Mouse (Mus musculus): Measurements from ENCODE around the gene Dok3. TPM values are rescaled to one million over a fixed set of nuclear protein-coding genes. Genes with fewer than 3 reads are reported as not detected.

The Dok3 gene
- 100 to 1,000 TPM; 249 to 258 TPM for total RNA-seq (2023)

GRCm38 (mm10) chr13:55529198-55529915 is at the start of gene Dok3:
Dok3 (minus strand) TSS chr13:55529296.

DNA sequence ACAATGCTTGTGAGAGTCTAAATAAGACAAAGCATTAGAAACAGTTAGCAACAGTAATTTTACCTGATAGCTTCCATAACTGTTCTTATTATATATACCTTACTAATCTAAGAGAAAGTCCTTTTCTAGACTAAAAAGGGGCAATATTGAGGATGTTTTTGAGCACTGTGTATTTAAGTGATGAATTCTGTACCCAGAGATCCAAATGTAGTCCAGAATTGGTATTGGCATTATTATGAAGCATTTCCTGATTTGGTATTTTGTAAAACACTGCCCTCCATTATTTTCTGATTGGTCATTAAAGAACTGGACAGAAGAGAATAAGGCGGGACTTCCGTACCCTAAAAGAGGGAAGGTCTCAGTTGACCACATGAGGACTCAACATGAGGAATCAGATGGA is 44.3 kb upstream of the Dok3 start, which contains the start of gene Tmed9:
Gene Tmed9 (plus strand): TSS at position 301 of the 400 bp plus-strand sequence.

GRCm38 (mm10) chr13:55571027-55571751 is 42.1 kb upstream of the Dok3 start, which contains the start of gene Fam193b:
Fam193b (minus strand) TSS chr13:55571120.

DNA sequence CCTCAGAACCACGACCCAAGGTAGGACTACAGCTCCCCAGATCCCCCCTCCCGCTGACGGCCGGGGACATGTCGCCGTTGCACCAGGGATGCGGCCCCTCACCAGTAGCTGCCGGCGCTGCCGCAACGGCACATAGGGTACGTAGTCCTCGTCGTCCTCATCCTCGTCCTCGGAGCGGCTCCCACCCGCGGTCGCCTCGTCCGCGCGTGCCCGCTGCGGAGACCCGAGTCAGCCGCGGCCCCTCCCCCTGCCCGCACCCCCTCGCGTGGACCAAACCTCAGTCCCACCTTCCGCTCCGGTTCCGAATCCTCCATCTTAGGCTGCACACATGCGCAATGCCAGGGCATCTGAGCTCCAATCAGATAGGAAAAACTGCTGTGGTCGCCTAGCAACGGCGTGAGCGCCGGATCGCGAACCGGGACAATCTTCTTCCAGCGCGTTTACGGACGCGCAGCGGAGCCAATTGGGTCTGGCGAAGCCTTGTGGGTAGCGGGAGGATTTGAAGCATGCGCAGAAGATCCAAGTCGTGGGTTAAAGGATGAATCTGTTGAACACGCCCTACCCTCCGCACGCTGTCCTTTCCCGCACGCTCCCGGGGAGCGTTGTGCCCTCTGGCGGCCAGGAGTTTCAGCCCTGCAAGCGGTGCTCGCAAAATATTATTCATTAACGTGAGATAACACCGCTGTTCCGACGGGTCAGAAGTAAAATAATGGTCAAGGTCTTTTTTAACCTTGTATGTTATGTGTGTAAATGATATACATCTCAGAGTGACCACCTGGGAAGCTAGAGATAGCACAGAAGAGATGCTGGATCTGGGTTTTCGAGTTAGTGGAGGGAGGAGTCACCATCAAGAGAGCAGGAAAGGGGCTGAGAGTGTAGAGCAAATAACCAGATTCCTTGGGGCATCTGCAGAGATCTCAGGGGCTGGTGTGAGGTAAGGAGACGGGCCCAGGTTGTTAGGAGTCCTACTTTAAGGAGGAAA is 7.4 kb upstream of the Dok3 start, which contains the start of gene Ddx41:
Gene Ddx41 (minus strand): TSS at position 465 of the 982 bp plus-strand sequence.

DNA sequence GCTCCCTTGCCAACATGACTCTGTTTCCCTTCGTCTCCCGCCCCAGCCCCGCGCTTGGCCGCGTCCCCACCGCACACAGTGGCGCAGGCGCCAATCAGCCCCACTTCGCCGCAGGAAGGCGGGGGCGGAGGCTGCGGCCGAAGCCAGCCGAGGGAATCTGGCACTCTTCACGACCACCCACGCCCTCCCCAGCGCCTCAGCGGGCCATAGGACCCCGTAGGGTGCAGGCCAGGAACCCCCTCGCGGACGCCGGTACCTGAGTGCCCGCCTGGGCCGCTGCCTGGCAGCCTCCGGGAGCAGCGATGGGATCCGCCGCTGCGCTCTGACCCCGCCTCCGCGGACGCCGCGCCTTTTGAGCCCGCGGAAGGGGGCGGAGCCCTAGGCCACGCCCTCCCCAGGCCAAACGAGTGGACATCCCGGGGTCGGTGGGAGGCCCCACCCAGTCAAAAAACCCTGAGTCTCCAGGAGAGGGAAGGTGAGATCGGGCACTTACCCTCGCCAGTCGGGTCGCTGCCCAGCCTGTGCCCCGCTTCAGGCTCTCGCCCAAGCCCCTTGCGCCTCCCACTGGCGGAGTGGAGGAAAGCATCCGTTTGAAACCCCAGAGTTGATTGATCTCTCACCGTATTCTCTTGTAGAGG is 15.9 kb downstream of the Dok3 start, which contains the start of gene Pdlim7:
Gene Pdlim7 (minus strand): TSS at position 566 of the 638 bp plus-strand sequence.

DNA sequence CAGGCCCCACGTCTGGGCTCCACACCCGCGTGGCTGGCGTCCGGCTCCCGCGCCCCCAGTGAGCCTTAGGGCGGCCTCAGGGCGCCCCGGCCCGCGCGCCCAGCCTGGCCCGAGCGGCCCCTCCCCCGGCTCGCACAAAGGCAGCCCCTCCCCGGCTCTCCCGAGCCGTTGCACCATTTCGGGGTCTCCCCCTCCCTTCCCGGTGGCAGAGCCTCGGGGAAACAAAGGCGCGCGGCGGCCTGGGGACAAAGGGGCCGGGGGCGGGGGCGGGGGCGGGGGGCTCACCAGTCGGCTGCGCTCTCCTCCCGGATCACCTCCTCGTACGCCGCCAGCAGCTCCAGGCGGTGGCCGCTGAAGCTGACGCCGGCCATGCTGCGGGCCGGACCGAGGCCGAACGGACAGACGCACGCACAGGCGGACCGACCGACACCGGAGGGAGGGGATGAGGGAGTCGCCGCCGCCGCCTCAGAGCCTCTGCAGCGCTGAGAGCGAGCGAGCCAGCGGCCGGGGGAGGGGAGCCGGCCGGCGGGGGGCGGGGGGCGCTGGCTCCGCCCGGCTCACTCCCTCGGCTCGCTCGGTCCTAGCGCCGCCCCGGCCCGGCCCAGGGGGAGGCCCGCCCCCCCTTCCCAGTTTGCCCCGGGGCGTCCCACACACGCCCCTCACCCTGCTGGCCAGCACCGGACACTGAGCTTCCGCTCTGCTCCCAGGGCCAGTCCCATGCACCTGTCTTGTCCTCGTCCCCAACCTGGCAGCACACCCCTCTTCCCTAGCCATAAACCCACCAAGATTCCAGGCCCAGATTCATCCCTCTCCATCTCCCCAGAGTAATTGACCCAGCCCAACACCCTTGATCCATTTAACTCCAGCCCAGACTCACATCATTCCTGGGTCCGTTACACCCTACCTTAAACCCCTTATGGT is 41.3 kb downstream of the Dok3 start, which contains the start of gene Dbn1:
Gene Dbn1 (minus strand): TSS at position 534 of the 921 bp plus-strand sequence.

Other genes with a start within 250 kb of the Dok3 start
- 100 to 1,000 TPM; 150 to 169 TPM for gene Prelid1, start 208.8 kb downstream of the Dok3 start, total RNA-seq (2023)
- gene Rab24, start 207.3 kb downstream of the Dok3 start, total RNA-seq (2023) = 10 to 100 TPM; 50.4 to 51.8 TPM
- gene Mxd3, start 199.5 kb downstream of the Dok3 start, total RNA-seq (2023) = under 1 TPM; 0.36 to 0.52 TPM
- gene Lman2, start 166.5 kb downstream of the Dok3 start, total RNA-seq (2023) = 100 to 1,000 TPM; 116 to 125 TPM
- gene Rgs14, start 159.6 kb downstream of the Dok3 start, total RNA-seq (2023) = 10 to 100 TPM; 65.0 to 65.2 TPM
- not detected for gene Slc34a1, start 131.1 kb downstream of the Dok3 start, total RNA-seq (2023)
- not detected for gene Pfn3, start 114.1 kb downstream of the Dok3 start, total RNA-seq (2023)
- not detected for gene F12, start 102.5 kb downstream of the Dok3 start, total RNA-seq (2023)
- 100 to 1,000 TPM; 149 to 155 TPM for gene Grk6, start 84.2 kb downstream of the Dok3 start, total RNA-seq (2023)
- gene Prr7, start 65.0 kb downstream of the Dok3 start, total RNA-seq (2023) = 10 to 100 TPM in 1 of 2 experiments, 1 to 10 TPM in 1; 8.6 to 10.9 TPM
- gene Dbn1, start 41.2 kb downstream of the Dok3 start, total RNA-seq (2023) = 1 to 10 TPM in 1 of 2 experiments, under 1 TPM in 1; 0.71 to 1.3 TPM
- 10 to 100 TPM in 1 of 2 experiments, 1 to 10 TPM in 1; 6.9 to 10.9 TPM for gene Pdlim7, start 15.6 kb downstream of the Dok3 start, total RNA-seq (2023)
- 10 to 100 TPM; 59.0 to 60.2 TPM for gene Ddx41, start 7.4 kb upstream of the Dok3 start, total RNA-seq (2023)
- gene Fam193b, start 41.8 kb upstream of the Dok3 start, total RNA-seq (2023) = 100 to 1,000 TPM in 1 of 2 experiments, 10 to 100 TPM in 1; 90.5 to 104 TPM
- gene Tmed9, start 44.4 kb upstream of the Dok3 start, total RNA-seq (2023) = 10 to 100 TPM; 93.3 to 95.8 TPM
- 10 to 100 TPM; 11.4 to 13.0 TPM for gene B4galt7, start 70.6 kb upstream of the Dok3 start, total RNA-seq (2023)
- gene Caml, start 93.7 kb upstream of the Dok3 start, total RNA-seq (2023) = 10 to 100 TPM; 18.6 to 20.4 TPM
- 10 to 100 TPM; 52.8 to 65.4 TPM for gene Ddx46, start 105.7 kb upstream of the Dok3 start, total RNA-seq (2023)
- 10 to 100 TPM; 26.2 to 27.4 TPM for gene B230219D22Rik, start 163.8 kb upstream of the Dok3 start, total RNA-seq (2023)
- gene Txndc15, start 185.4 kb upstream of the Dok3 start, total RNA-seq (2023) = 10 to 100 TPM; 24.5 to 26.3 TPM
- gene Pcbd2, start 198.1 kb upstream of the Dok3 start, total RNA-seq (2023) = 10 to 100 TPM; 28.3 to 31.9 TPM